Mouse (Mus musculus): ENCODE data around the gene Smc5. TPM values are rescaled to one million over a fixed set of nuclear protein-coding genes. Genes with fewer than 3 reads are reported as not detected.

Gene Smc5
- polyA plus RNA-seq, 1 experiment from 2014 or later = 26.2 TPM

DNA sequence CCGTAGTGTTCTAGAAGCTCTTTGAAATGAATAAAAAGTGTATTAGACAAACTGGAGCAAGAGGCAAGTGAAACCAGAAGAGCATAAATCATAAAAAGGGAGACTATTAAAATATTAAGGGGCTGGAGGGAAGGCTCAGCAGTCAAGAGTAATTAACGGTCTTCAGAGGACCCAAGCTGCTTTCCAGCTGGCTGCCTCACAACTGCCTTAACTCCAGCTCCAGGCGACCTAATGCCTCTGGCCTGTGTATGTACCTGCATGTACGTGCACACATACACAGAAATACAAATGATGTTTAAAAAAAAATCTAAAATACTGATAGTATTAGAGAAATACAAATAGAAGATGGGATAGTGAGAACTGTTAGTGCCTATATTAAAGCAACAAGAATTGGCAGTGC, 89.6 kb downstream of the Smc5 start:
- no peaks in the 10 kb centered on the region for H3K9me3 ChIP-seq
- WGBS = 91% methylated on average over 4 of the region's 4 CpGs
- no peak for DNase-seq (ENCODE audit: low spot score)
- H3K4me3 ChIP-seq = no peak overlapping the region
- peaks cover 12% of the 10 kb centered on the region; the same call in 1 of the 2 replicates for H3K36me3 ChIP-seq
- no peak overlapping the region for H3K27ac ChIP-seq
- H3K27me3 ChIP-seq (ENCODE audit: insufficient read depth, poor library complexity, severe bottlenecking) = no peaks in the 10 kb centered on the region
- H3K4me1 ChIP-seq (replicated peaks) = no peaks in the 10 kb centered on the region

DNA sequence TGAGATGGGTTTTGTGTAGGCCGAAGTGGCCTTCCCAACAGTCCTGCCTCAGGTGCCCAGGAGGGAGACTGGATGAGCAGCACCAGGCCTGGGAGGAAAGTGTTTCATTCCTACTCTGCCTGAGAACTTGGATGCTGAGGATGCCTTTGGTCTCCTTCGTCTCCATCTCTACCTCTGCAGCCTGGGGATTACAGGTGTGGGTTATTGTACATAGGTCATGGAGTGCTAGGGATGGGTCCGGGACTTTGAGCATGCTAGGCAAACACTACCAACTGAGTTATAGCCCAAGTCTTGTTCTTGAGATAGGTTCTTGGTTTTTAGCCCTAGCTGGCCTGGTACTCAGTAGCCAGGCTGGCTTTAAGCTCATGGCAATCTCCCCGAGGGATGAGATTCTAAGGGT, 90.2 kb downstream of the Smc5 start:
- Histone ChIP-seq H3K4me1 (replicated peaks) (no peaks in the 10 kb centered on the region), H3K9me3 (no peaks in the 10 kb centered on the region), H3K27me3 (ENCODE audit: insufficient read depth, poor library complexity, severe bottlenecking) (no peaks in the 10 kb centered on the region), H3K4me3 (no peak overlapping the region), H3K36me3 (peaks cover 12% of the 10 kb centered on the region; the same call in 1 of the 2 replicates), H3K27ac (no peak overlapping the region)
- WGBS = 90% methylated on average over 4 of the region's 4 CpGs
- no peak for DNase-seq (ENCODE audit: low spot score)

DNA sequence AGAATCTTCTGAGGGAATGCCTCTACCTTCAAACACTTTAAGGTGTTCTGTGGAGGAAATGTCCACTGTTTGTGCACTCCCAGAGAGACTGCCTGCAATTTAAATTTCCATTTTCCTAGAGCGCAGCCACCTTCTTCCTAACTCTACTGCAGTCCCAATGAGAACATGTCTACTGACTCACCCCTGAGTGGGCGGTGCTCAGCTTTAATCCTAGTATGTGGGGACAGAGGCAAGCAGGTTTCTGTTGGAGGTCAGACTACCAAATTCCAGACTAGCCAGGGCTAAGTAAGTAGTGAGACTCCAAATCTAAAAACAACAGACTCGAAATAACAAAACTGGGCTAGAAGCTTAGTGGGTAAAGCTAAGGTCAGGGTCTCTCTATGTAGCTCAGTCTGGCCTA, 95.2 kb downstream of the Smc5 start:
- Histone ChIP-seq H3K4me3 (no peak overlapping the region), H3K4me1 (replicated peaks) (no peaks in the 10 kb centered on the region), H3K36me3 (0 out of 2 replicates have a peak, but pooled peaks cover 4% of the 10 kb centered on the region), H3K27me3 (ENCODE audit: insufficient read depth, poor library complexity, severe bottlenecking) (no peaks in the 10 kb centered on the region), H3K27ac (no peak overlapping the region), H3K9me3 (no peaks in the 10 kb centered on the region)
- DNase-seq (ENCODE audit: low spot score) = no peak
- WGBS = 90% methylated on average over 3 of the region's 3 CpGs

DNA sequence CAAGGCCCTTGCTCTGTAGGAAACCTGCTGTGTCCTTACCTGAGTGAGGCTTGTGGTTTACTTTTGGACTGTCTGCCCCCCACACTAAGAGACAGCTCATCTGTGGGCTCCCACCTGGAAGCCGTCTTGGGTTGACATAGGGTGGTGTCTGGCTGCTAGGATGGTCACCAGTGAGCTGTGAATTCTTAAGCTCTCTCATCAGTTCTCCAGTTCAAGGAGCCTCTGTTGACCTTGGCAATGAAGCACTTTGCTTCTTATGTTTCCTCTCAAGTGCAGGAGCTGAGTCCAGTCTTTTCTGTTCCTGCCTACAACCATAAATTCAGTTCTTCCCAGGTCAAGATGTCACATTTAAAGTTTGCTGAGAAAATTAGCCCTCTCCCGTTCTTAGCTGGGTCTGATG, 98.2 kb downstream of the Smc5 start:
- Histone ChIP-seq H3K36me3 (0 out of 2 replicates have a peak, but pooled peaks cover under 1% of the 10 kb centered on the region), H3K4me1 (replicated peaks) (no peaks in the 10 kb centered on the region), H3K27ac (no peak overlapping the region), H3K9me3 (0 out of 2 replicates have a peak, but pooled peaks cover 2% of the 10 kb centered on the region), H3K27me3 (ENCODE audit: insufficient read depth, poor library complexity, severe bottlenecking) (no peaks in the 10 kb centered on the region), H3K4me3 (no peak overlapping the region)
- WGBS = 77% methylated on average over 2 of the region's 2 CpGs
- DNase-seq (ENCODE audit: low spot score) = no peak

DNA sequence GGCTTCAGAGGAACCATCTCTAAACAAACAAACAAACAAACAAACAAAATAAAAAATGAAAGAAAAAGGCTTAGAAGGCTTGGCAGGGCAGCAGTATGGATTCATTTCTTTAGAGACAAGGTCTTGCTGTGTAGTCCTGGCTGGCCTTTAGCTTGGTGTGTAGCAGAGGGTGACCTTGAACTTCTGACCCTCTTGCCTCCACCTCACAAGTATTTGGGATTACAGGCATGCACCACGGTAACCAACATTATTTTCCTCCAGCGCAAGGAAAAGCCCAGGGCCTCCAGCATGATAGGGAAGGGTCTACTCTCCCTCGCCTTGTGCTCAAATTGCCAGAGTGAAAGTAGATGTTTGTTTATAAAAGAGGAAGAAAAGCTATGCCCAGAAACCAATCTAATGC, 98.6 kb downstream of the Smc5 start:
- Histone ChIP-seq H3K27ac (no peak overlapping the region), H3K4me1 (replicated peaks) (no peaks in the 10 kb centered on the region), H3K9me3 (0 out of 2 replicates have a peak, but pooled peaks cover 4% of the 10 kb centered on the region), H3K36me3 (0 out of 2 replicates have a peak, but pooled peaks cover 4% of the 10 kb centered on the region), H3K4me3 (no peak overlapping the region), H3K27me3 (ENCODE audit: insufficient read depth, poor library complexity, severe bottlenecking) (no peaks in the 10 kb centered on the region)
- WGBS = 77% methylated on average over 3 of the region's 3 CpGs
- no peak for DNase-seq (ENCODE audit: low spot score)

DNA sequence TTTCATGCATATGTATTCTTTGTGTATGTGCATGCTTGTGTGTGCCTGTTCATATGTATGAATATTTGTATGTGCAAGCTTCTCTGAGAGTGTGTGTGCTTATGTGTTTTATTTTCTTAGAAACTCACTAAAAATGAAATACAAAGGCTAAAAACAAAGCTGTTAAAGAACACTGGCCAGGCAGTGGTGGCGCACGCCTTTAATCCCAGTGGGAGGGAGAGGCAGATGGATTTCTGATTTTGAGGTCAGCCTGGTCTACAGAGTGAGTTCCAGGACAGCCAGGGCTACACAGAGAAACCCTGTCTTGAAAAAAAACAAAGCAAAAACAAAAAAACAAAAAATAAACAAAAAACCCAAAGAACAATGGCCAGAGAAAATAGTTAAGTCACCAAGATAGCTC, 102.6 kb downstream of the Smc5 start:
- Histone ChIP-seq H3K4me1 (replicated peaks) (0 out of 2 replicates have a peak, but pooled peaks cover 5% of the 10 kb centered on the region), H3K27me3 (ENCODE audit: insufficient read depth, poor library complexity, severe bottlenecking) (no peaks in the 10 kb centered on the region), H3K36me3 (0 out of 2 replicates have a peak, but pooled peaks cover 6% of the 10 kb centered on the region), H3K4me3 (no peak overlapping the region), H3K27ac (no peak overlapping the region), H3K9me3 (0 out of 2 replicates have a peak, but pooled peaks cover 4% of the 10 kb centered on the region)
- no peak for DNase-seq (ENCODE audit: low spot score)
- WGBS = 86% methylated on average over 2 of the region's 2 CpGs

DNA sequence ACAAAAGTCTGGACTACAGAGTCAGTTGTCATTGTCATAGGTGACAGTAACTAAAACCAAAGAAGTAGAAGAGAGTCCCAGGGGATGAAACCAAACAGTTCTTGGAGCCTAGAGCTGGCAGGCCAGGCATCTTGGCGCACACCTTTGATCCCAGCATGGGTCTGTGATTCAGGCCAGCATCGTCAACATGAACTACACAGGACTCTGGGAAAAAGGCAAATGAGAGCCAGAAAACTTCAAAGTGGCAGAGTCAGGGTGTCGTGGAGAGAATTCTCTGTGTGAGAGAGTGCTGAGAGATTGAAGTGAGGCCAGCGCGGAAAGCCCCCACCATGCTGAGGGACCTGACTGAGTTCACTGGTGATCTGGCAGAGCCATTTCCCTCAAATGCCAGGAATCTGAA, 103.2 kb downstream of the Smc5 start:
- H3K36me3 ChIP-seq = 0 out of 2 replicates have a peak, but pooled peaks cover 6% of the 10 kb centered on the region
- WGBS = 79% methylated on average over 5 of the region's 5 CpGs

DNA sequence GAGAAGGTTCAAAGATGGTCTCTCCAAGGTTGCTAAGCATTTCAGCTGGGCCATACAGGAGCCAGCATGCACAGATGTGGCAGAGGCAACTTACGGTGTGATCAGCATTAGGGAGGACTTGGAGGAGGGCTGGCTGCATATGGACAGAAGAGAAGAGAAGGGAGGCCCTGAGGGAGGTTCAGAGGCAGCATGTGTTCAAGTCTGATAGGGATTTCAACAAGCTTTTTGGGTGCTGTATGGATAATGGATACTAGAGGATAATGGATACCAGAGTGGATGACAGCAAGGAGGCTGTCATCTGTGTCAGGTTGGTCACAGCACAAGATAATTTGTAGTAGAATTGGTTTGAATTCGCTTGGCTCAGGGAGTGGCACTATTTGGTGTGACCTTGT, 104.0 kb downstream of the Smc5 start:
- no peaks in the 10 kb centered on the region for H3K27me3 ChIP-seq (ENCODE audit: insufficient read depth, poor library complexity, severe bottlenecking)
- 91% methylated on average over 2 of the region's 2 CpGs for WGBS
- H3K27ac ChIP-seq = no peak overlapping the region
- H3K4me3 ChIP-seq = no peak overlapping the region
- 0 out of 2 replicates have a peak, but pooled peaks cover 4% of the 10 kb centered on the region for H3K9me3 ChIP-seq
- H3K36me3 ChIP-seq = 0 out of 2 replicates have a peak, but pooled peaks cover 6% of the 10 kb centered on the region
- H3K4me1 ChIP-seq (replicated peaks) = peaks cover 9% of the 10 kb centered on the region; the same call in 1 of the 2 replicates
- no peak for DNase-seq (ENCODE audit: low spot score)

More for the DNA sequence above, 103.2 kb downstream of the Smc5 start:
- Histone ChIP-seq H3K9me3 (0 out of 2 replicates have a peak, but pooled peaks cover 4% of the 10 kb centered on the region), H3K27me3 (ENCODE audit: insufficient read depth, poor library complexity, severe bottlenecking) (no peaks in the 10 kb centered on the region), H3K27ac (no peak overlapping the region), H3K4me1 (replicated peaks) (0 out of 2 replicates have a peak, but pooled peaks cover 5% of the 10 kb centered on the region), H3K4me3 (no peak overlapping the region)
- DNase-seq (ENCODE audit: low spot score) = no peak

DNA sequence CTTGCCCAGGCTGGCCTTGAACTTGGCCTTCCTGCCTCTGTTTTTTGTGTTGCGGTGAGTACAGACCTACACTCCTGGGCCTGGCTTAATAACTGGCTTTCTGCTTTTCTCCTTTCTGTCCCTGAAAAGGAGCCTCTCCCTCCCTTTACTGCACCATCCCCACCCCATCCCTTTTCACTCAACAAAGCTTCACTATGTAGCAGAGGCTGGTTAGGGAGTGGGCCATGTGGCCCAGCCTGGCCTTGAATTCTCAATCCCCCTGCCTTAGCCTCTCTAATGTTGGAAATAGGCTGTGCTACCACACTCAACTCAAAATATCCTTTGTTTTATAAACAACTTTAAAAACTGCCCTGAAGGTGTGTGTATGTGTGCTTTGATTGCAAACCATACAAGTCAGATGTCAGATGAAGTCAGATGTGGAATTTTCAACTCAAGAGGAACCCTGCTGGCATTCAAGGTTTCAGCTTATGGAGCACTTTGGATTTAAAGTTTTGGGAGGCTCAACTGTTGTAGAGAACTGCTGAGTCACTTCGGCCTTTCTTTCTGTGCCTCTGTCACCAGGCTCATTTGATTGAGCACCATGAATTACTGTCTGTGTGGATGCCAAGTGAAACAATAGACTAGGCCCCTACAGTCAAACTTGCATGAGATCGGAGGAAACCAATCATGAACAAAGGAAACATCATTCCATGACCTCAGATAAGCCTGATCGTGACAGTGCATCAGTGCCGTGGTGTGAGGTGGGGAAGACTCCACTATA, 104.6 kb downstream of the Smc5 start:
- 81% methylated on average over 5 of the region's 5 CpGs for WGBS

DNA sequence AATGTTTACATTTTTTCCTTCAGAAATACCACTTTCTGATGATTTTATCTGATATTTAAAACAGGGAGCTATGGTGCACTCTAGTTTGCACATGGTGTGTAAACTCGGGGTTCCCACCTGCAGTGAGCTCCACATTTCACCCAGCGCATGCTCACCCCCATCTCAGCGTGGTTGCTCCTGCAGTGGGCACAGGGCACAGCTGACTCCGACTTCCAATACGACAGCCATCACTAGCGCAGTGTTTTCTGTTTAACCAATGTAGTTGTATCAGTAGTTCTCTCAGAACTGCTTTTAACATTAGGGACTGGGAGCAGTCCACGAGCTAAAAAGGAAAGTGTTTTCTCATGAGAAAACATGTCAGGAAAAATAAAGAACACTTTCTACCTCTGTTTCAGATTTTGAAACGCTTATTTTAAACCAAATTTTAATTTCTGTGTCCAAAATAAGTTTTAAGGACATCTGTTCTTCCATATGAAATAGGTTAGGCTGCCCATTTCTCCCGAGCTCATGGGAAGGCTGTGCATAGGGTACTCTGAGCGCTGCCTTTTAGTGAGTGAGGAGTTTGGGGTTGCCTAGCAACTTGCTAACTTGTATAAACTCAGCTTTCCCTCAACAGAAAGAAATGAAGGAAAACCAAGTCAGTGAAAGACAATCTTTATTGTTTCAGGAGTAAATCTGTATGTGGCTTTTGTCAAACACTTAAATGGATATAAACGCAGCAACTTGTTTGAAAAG, 107.0 kb downstream of the Smc5 start:
- Histone ChIP-seq H3K27me3 (ENCODE audit: insufficient read depth, poor library complexity, severe bottlenecking) (no peaks in the 10 kb centered on the region), H3K4me1 (replicated peaks) (peaks cover 29% of the 10 kb centered on the region), H3K27ac (no peak overlapping the region), H3K36me3 (0 out of 2 replicates have a peak, but pooled peaks cover 6% of the 10 kb centered on the region), H3K9me3 (0 out of 2 replicates have a peak, but pooled peaks cover 4% of the 10 kb centered on the region), H3K4me3 (no peak overlapping the region)
- no peak for DNase-seq (ENCODE audit: low spot score)
- 74% methylated on average over 11 of the region's 11 CpGs for WGBS

More for the DNA sequence above, 104.6 kb downstream of the Smc5 start:
- Histone ChIP-seq H3K27me3 (ENCODE audit: insufficient read depth, poor library complexity, severe bottlenecking) (no peaks in the 10 kb centered on the region), H3K4me3 (no peak overlapping the region), H3K4me1 (replicated peaks) (peaks cover 10% of the 10 kb centered on the region; the same call in 1 of the 2 replicates), H3K27ac (no peak overlapping the region), H3K36me3 (0 out of 2 replicates have a peak, but pooled peaks cover 6% of the 10 kb centered on the region), H3K9me3 (0 out of 2 replicates have a peak, but pooled peaks cover 4% of the 10 kb centered on the region)
- no peak for DNase-seq (ENCODE audit: low spot score)

DNA sequence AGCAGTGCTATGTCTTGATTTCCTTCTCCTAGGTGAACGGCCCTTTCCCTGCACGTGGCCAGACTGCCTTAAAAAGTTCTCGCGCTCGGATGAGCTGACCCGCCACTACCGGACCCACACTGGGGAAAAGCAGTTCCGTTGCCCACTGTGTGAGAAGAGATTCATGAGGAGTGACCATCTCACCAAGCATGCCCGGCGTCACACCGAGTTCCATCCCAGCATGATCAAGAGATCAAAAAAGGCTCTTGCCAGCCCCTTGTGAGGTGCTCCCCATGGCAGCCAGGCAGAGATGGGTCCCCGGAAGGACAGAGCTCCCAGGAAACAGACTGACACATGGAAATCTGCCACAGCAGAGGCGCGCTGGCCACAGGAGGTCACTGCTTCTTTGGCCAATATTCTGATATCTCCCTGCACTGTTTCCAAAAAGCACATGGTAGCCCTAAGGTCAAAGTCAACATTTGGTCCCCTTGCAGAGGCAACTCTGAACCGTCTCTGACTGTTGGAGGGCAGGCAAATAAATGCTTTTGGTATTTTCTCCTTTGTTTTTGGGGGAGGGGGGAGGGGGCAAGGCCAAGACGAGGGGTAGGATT, 109.0 kb downstream of the Smc5 start:
- no peaks in the 10 kb centered on the region for H3K27me3 ChIP-seq (ENCODE audit: insufficient read depth, poor library complexity, severe bottlenecking)
- no peak for DNase-seq (ENCODE audit: low spot score)
- no peaks in the 10 kb centered on the region for H3K9me3 ChIP-seq
- no peak overlapping the region for H3K4me3 ChIP-seq
- no peak overlapping the region for H3K27ac ChIP-seq
- H3K36me3 ChIP-seq = no peaks in the 10 kb centered on the region
- 83% methylated on average over 16 of the region's 16 CpGs for WGBS
- H3K4me1 ChIP-seq (replicated peaks) = peaks cover 29% of the 10 kb centered on the region

DNA sequence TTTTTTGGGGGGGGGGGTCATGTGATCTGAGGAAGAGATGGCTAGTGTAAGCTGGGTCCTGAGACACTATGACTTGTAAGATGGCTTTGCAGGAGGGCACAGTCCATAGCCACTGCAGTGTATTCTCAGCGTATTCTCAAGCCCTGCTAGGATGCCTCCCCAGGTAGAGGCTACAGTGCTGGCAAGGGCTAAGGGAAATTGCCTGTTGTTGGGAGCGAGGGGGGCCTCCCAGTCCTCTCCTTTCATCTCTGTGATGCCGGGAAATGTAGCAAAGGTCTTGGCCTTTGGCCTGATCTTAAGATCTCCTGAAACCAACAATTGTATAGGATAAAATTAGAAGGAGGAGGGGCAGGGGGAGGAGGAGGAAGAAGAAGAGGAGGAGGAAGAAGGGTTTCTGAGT, 110.3 kb downstream of the Smc5 start:
- WGBS = 31% methylated on average over 3 of the region's 3 CpGs
- Histone ChIP-seq H3K36me3 (no peaks in the 10 kb centered on the region), H3K27me3 (ENCODE audit: insufficient read depth, poor library complexity, severe bottlenecking) (no peaks in the 10 kb centered on the region), H3K27ac (no peak overlapping the region), H3K4me1 (replicated peaks) (peaks cover 29% of the 10 kb centered on the region), H3K9me3 (no peaks in the 10 kb centered on the region), H3K4me3 (no peak overlapping the region)
- no peak for DNase-seq (ENCODE audit: low spot score)

Data from hindbrain, embryonic 10.5 days (tissue).